ENCODE assay signal across 13 mouse cellular contexts in genomic region chr2:145681626-145682025, GRCm38 (mm10).
"Had no signal": no experiment of that assay in that cellular context is flagged by ENCODE, and none has a peak within 500 bp of the region (broad histone marks: within the 10 kb centered on the region; RNA-seq: fewer than 3 reads in every experiment).

No protein-coding gene starts in this region.

- DNase-seq: kidney, adult 2 months; kidney, postnatal 36 days; liver; liver, embryonic 13.5 days; liver, postnatal 0 days; lung, postnatal 36 days; right cerebral cortex, postnatal 4 days; spleen, adult 18-20 months; thymus, adult 18-20 months; thymus, postnatal 14 days had no signal

- H3K4me1 ChIP-seq: liver, embryonic 13.5 days; midbrain, embryonic 13.5 days had no signal

- H3K9ac ChIP-seq: limb, embryonic 12.5 days; liver, embryonic 13.5 days; liver, postnatal 0 days; midbrain, embryonic 13.5 days; neural tube, embryonic 15.5 days had no signal

- H3K27me3 ChIP-seq: limb, embryonic 12.5 days; liver, embryonic 13.5 days; midbrain, embryonic 13.5 days; neural tube, embryonic 15.5 days had no signal

- H3K27ac ChIP-seq: limb, embryonic 12.5 days; liver, embryonic 13.5 days; midbrain, embryonic 13.5 days; neural tube, embryonic 15.5 days had no signal

- H3K4me3 ChIP-seq: limb, embryonic 12.5 days; liver, embryonic 13.5 days; midbrain, embryonic 13.5 days; neural tube, embryonic 15.5 days had no signal

- H3K36me3 ChIP-seq: limb, embryonic 12.5 days; liver, embryonic 13.5 days; midbrain, embryonic 13.5 days; neural tube, embryonic 15.5 days had no signal

- ATAC-seq: liver, postnatal 0 days; midbrain, embryonic 13.5 days had no signal

- H3K9me3 ChIP-seq: liver, embryonic 13.5 days; midbrain, embryonic 13.5 days; neural tube, embryonic 15.5 days had no signal

- H3K4me2 ChIP-seq: limb, embryonic 12.5 days; liver, embryonic 13.5 days; midbrain, embryonic 13.5 days; neural tube, embryonic 15.5 days had no signal
